Mouse (Mus musculus) liver, postnatal 0 days (tissue): Measurements from ENCODE around the gene Map7.

ENCODE experiments used
- CTCF ChIP-seq: sonication (generic); IDR thresholded peaks from 2 replicates; pipeline ENCODE4 v1.5.1; 2016; ENCODE audit warnings: antibody characterized with exemption, low read depth
- EP300 ChIP-seq: IDR thresholded peaks from 2 replicates; pipeline ENCODE4 v1.6.1; 2016; ENCODE audit warnings: antibody characterized with exemption, low read depth, mild to moderate bottlenecking

GRCm38 (mm10) chr10:20132933-20133652 lies 15.2 kb upstream of the Map7 start:
- TF ChIP-seq CTCF: no peak
- TF ChIP-seq EP300: no peak
